Mouse (Mus musculus) lung, adult 2 months (tissue): ENCODE data around the gene Scaper. TPM values are rescaled to one million over a fixed set of nuclear protein-coding genes. Genes with fewer than 3 reads are reported as not detected.

ENCODE experiments used
- DNase-seq: peaks from one replicate; pipeline ENCODE4 v3.0.0; 2022
- H3K4me1 ChIP-seq: fragments of 200-500 bp; 2 replicates; pipeline ENCODE4 v1.6.1; 2011; ENCODE audit warnings: low read length; ENCODE audit not compliant: control insufficient read depth, insufficient read depth
- H3K4me3 ChIP-seq: fragments of 200-500 bp; replicated peaks from 2 replicates; pipeline ENCODE3; 2011; ENCODE audit warnings: low read depth, mild to moderate bottlenecking, control low read depth, low read length; ENCODE audit errors: extremely low read depth
- CTCF ChIP-seq: fragments of 200-500 bp; IDR thresholded peaks from 2 replicates; pipeline ENCODE4 v1.5.1; 2011; ENCODE audit warnings: mild to moderate bottlenecking, low read length, control low read depth; ENCODE audit not compliant: insufficient read depth
- POLR2A ChIP-seq: fragments of 200-500 bp; IDR thresholded peaks from 2 replicates; pipeline ENCODE4 v1.6.1; 2011; ENCODE audit warnings: low read depth, mild to moderate bottlenecking, control low read depth, low read length, borderline replicate concordance; ENCODE audit errors: extremely low read depth
- WGBS: fragments of 180-500 bp; shearing (Covaris S2); methylation state at CpG from one replicate; pipeline ENCODE4 v1.1.7; 2018; 5-methylcytosine and 5-hydroxymethylcytosine counted together
- polyA plus RNA-seq: library from polyadenylated mRNA; depleted of rRNA; stranded (reverse); fragments of >200 nt; gene quantifications from 2 replicates; pipeline ENCODE4 v1.2.3, GENCODE M21; 2012

Scaper gene
- polyA plus RNA-seq, 1 experiment: 5.9 TPM

DNA sequence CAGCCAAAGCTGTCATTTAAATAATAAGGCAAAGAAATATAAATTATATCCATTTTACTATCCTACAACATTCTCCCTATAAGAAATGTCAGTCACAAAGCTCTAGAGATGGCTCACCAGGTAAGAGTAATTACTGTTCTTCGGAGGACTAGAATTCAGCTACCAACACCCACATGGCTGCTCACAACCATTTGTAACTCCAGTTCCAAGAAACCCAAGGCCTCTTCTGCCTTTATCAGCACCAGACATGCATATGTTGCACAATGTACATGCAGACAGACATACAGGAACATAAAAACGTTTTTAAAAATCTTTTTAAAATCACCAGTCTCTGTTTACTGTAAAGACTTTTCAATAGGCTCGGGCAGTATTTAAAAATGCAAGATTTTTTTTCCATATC is 36.3 kb downstream of the Scaper start:
- no peaks in the 10 kb centered on the region for H3K4me1 ChIP-seq
- no peak for DNase-seq
- TF ChIP-seq POLR2A (no peak), CTCF (no peak)
- 63% methylated on average over 3 of the region's 3 CpGs for WGBS
- H3K4me3 ChIP-seq: no peak overlapping the region

DNA sequence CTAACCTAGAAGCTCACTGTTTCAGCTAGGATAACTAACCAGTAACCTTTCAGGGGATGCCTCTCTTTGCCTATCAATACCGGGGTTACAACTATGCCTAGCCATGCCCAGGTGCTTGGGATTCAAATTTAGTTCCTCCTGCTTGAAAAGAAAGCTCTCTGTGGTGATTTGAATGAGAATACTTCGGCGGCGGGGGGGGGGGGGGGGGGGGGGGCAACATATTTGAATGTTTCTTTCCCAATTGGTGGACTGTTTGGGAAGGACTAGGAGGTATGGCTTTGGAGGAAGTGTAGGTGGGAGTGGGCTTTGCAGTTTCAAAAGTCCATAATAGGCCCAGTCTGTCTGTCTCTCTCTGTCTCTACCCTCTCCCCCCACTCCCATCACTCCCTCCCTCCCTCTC is 37.4 kb downstream of the Scaper start:
- no peak for DNase-seq
- 71% methylated on average over 4 of the region's 4 CpGs for WGBS
- Histone ChIP-seq H3K4me3 (no peak overlapping the region), H3K4me1 (no peaks in the 10 kb centered on the region)
- no peak for TF ChIP-seq CTCF
- TF ChIP-seq POLR2A: no peak

DNA sequence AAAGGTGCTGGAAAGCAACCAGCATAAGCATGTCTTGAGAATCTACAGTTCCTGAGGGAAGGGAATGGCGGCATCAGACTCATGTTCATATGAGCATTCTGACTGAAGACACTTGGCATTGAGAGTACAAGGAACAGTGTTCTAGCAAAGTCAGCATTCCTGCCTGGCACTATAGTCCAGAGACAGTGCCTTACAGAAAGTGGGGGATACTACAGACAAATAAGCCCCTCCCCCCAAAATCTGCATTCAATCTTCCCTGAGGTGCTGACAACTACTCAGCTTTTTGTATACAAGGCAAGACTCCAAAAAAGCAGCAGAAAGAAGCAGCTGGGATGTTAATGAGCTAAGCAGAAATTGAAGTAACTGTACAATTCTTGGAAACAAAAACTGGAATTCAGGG is 59.9 kb downstream of the Scaper start:
- TF ChIP-seq POLR2A: no peak
- TF ChIP-seq CTCF: no peak
- 82% methylated on average over 1 of the region's 1 CpGs for WGBS
- no peak for DNase-seq
- H3K4me1 ChIP-seq: no peaks in the 10 kb centered on the region
- no peak overlapping the region for H3K4me3 ChIP-seq

DNA sequence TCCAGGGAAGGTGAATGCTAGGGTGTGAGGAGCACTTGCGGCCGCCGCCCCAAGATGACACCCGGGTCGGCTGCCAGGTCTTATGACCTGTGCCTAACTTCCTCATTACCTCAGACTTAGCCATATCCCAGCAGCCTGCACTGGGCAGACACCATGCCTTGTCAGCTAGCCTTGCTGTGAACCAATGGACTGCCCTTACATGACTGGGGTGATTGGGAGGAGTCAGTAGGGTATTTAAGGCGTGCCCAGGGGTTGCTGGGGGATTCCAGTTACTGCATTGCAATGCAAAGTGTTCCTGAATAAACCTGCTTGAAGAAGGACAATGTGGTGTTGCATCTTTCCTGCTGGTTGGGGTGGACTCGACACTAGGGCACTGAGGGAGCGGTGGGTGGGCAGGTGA is 148.5 kb downstream of the Scaper start:
- H3K4me1 ChIP-seq: no peaks in the 10 kb centered on the region
- no peak for TF ChIP-seq POLR2A
- no peak for TF ChIP-seq CTCF
- no peak for DNase-seq
- H3K4me3 ChIP-seq: no peak overlapping the region
- 89% methylated on average over 8 of the region's 8 CpGs for WGBS

DNA sequence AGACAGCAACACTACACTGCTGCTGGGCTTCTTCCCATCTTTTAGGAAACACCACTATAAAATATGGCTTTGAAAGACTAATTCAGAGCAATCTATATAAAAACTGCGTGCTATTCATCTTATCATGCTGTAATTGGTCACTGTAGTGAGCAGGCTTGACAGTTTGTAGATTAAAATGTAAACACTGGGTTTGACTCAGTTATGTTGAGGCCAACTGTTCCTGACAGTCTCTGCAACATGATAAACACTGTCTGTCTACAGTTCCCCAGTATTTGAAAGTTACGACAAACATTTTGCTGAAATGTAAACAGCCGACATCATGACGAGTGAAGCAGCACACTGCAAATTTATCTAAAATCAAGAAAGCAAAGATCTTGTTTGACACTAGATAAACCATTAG is 225.9 kb downstream of the Scaper start:
- TF ChIP-seq POLR2A: no peak
- TF ChIP-seq CTCF: no peak
- Histone ChIP-seq H3K4me1 (no peaks in the 10 kb centered on the region), H3K4me3 (no peak overlapping the region)
- DNase-seq: no peak
- WGBS: 27% methylated on average over 4 of the region's 4 CpGs

DNA sequence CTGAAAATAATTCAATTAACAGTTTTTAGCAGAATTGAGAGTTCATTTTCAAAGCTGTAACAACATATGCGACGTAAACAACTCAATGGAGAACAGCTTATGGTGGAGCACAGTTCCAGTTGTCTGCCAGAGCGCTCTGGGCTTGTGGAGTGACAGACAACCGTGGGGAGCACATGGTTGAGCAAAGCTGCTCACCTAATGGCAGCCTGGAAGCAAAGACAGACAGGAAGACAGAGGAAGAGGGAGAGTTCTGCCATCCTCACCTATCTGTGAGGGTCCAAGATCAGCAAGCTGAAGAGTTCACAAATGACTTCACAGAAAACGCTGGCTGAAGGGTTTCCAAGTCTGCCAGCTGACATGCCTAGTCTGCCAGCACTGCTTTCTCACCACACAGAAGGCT is 227.4 kb downstream of the Scaper start:
- TF ChIP-seq CTCF (no peak), POLR2A (no peak)

DNA sequence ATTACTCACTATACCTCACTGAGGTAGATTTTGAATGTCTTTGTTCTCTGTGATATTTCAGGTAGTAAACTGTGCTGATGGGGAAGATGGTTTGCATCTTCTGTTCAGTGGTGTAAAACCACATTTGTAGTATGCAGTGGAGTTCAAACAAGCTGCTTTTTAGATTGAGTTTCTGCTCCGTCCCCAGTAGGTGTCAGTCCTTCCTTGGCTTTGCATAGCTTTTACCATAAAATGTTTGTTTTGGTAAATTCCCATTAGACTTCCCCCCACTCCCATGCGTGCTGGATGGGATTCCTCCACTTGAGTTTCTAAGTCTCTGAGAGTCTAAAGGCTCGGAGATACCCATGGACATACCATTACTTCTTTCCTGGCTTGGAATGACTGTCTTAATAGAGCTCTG is 231.3 kb downstream of the Scaper start:
- no peaks in the 10 kb centered on the region for H3K4me1 ChIP-seq
- TF ChIP-seq POLR2A: no peak
- no peak for TF ChIP-seq CTCF
- no peak overlapping the region for H3K4me3 ChIP-seq
- WGBS: 58% methylated on average over 3 of the region's 3 CpGs
- DNase-seq: no peak

More for the DNA sequence above, 227.4 kb downstream of the Scaper start:
- H3K4me3 ChIP-seq: no peak overlapping the region
- WGBS: 88% methylated on average over 5 of the region's 5 CpGs
- DNase-seq: no peak
- no peaks in the 10 kb centered on the region for H3K4me1 ChIP-seq

DNA sequence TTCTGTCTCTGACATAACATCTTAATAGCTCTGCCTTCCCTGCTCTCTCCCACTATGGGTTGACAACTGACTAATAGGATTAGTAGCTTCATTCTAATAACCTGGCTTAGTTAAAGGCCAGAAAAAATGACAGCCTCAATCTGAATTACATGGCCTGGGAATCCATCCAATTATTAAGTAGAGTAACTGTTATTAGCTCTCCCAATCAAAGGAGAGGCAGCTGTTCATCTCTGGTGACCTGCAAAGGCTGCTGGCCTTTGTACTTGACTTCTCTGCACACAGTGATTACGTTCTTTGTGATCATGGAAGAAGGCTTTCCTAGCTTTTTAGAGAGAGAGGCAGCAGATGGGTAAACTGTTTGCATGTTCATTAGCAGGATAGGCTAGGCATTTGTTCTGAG is 242.6 kb downstream of the Scaper start:
- 52% methylated on average over 1 of the region's 1 CpGs for WGBS
- no peak for DNase-seq

DNA sequence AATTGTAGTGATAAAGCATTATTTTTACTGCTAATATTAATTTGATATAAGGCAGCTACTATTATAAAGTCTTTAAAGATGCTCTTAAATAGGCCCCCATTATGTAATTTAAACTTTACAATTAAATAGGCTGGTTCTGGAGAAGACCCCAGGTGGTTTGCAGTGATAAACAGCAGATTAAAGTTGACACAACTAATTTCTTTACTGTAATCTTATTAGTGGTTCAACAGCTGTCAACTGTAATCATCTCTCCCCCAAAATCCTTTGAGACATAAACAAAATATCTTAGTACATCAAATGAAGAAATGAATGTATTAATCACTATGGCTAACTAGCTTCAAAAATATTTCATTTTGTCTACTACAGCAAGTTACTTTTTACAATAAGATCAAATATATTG is 260.8 kb downstream of the Scaper start:
- TF ChIP-seq POLR2A (no peak), CTCF (no peak)
- no peak for DNase-seq
- Histone ChIP-seq H3K4me1 (no peaks in the 10 kb centered on the region), H3K4me3 (no peak overlapping the region)

More for the DNA sequence above, 242.6 kb downstream of the Scaper start:
- TF ChIP-seq POLR2A (no peak), CTCF (no peak)
- H3K4me1 ChIP-seq: no peaks in the 10 kb centered on the region
- no peak overlapping the region for H3K4me3 ChIP-seq

DNA sequence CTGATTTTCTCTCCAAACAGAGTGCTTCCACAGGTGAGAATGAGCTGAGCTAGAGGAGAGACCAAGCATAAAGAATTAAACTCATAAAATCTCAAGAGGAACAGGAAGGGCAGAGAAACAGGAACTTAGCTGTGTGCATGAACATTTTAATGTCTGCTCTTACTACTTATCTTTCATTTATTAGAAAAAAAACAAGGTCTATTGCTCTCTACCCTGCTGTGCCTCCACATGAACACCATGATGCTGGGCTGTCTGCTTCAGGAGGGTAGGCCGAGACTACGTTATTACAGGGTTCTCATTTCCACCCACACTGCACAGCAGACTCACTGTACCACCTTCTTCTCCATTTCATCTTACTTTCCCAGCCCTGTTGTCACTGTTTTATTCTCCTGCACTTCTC is 291.5 kb downstream of the Scaper start:
- no peaks in the 10 kb centered on the region for H3K4me1 ChIP-seq
- 89% methylated on average over 2 of the region's 2 CpGs for WGBS
- no peak for DNase-seq
- no peak for TF ChIP-seq POLR2A
- no peak for TF ChIP-seq CTCF
- H3K4me3 ChIP-seq: no peak overlapping the region
